24 mouse cellular contexts compared by ENCODE assay signal in the genomic region with DNA sequence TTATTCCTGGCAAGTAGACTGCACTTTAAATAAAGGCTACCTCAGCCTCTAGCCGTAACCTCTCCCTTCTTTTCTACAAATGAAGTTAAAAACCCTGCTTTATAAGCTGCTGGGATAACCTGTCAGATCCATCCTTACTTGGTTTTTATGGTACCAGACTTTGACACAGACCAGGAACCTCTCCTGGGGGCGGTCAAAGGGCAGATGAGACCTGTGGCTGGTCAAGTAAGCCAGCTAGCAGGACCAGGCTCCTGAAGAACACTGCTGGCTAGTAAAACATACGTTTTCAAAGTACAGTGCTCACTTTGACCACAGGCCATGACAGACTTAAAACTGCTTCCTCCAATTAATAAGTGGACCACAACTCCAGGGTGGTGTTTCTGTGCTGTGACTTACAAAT. TPM values are rescaled to one million over a fixed set of nuclear protein-coding genes. Genes with fewer than 3 reads are reported as not detected.
"Had no signal": no experiment of that assay in that cellular context is flagged by ENCODE, and none has a peak within 500 bp of the region (broad histone marks: within the 10 kb centered on the region; RNA-seq: fewer than 3 reads in every experiment).

No protein-coding gene starts in this region.

- DNase-seq: gastrocnemius, postnatal 14 days; gastrocnemius, postnatal 36 days; heart, adult 11 months; heart, adult 2 months; heart, postnatal 14 days; heart, postnatal 36 days; layer of hippocampus, adult 9-11 months; layer of hippocampus, postnatal 36 days; left cerebral cortex, postnatal 4 days; lung, adult 18-20 months had no signal

- ATAC-seq: forebrain, embryonic 16.5 days; hindbrain, postnatal 0 days; intestine, embryonic 16.5 days; liver, embryonic 12.5 days had no signal

- H3K9ac ChIP-seq: heart, embryonic 13.5 days; heart, embryonic 15.5 days; hindbrain, embryonic 13.5 days; hindbrain, embryonic 15.5 days; limb, embryonic 13.5 days; limb, embryonic 15.5 days; liver, embryonic 12.5 days; liver, embryonic 14.5 days had no signal

- H3K4me2 ChIP-seq: heart, embryonic 11.5 days; heart, embryonic 13.5 days; heart, embryonic 15.5 days; hindbrain, embryonic 13.5 days; hindbrain, embryonic 15.5 days; limb, embryonic 13.5 days; limb, embryonic 15.5 days; liver, embryonic 12.5 days had no signal

- H3K4me1 ChIP-seq: heart, embryonic 13.5 days; heart, embryonic 15.5 days; hindbrain, embryonic 13.5 days; hindbrain, embryonic 15.5 days; limb, embryonic 13.5 days; limb, embryonic 15.5 days; liver, embryonic 12.5 days had no signal

- H3K9me3 ChIP-seq: heart, embryonic 13.5 days; heart, embryonic 15.5 days; hindbrain, embryonic 13.5 days; hindbrain, embryonic 15.5 days; limb, embryonic 13.5 days; limb, embryonic 15.5 days; liver, embryonic 12.5 days had no signal

- H3K27ac ChIP-seq: heart, adult 2 months; heart, embryonic 13.5 days; heart, embryonic 15.5 days; hindbrain, embryonic 13.5 days; hindbrain, embryonic 15.5 days; hindbrain, postnatal 0 days; limb, embryonic 13.5 days; limb, embryonic 15.5 days; liver, embryonic 12.5 days; liver, embryonic 14.5 days had no signal

- H3K27me3 ChIP-seq: heart, embryonic 13.5 days; heart, embryonic 15.5 days; hindbrain, embryonic 13.5 days; hindbrain, embryonic 15.5 days; limb, embryonic 13.5 days; limb, embryonic 15.5 days; liver, embryonic 12.5 days had no signal

- H3K4me3 ChIP-seq: heart, adult 2 months; heart, embryonic 13.5 days; heart, embryonic 15.5 days; hindbrain, embryonic 13.5 days; hindbrain, embryonic 15.5 days; limb, embryonic 13.5 days; limb, embryonic 15.5 days; liver, embryonic 12.5 days had no signal

RNA-seq across cellular contexts. Expression of gene Crabp1, which starts 48.8 kb away (rescaled TPM):
- total RNA-seq: heart, adult 2 months; heart, postnatal 14 days; heart, postnatal 36 days; hematopoietic stem cell, adult 5-6 weeks; liver, adult 2 months had no signal
- polyA plus RNA-seq: heart, adult 2 months; liver, adult 2 months had no signal

RNA-seq across cellular contexts. Expression of gene Acsbg1, which starts 54.1 kb away (rescaled TPM):
- total RNA-seq: hematopoietic stem cell, adult 5-6 weeks had no signal
- polyA plus RNA-seq: heart, embryonic 15.5 days had no signal
